Mouse (Mus musculus) regulatory T cell (primary cell): ENCODE measurements around the gene Map3k1.
"Not testable (repeated sequence)": the region's sequence is repeated elsewhere in the genome, so short reads cannot be mapped to it uniquely, and the experiment has no call there.

Experiments used
- in situ Hi-C: fragments of 300-600 bp; cut with MboI, MseI; formaldehyde crosslinking; loops from one replicate; pipeline ENCODE4 v1.15.1; 2025; ENCODE audit warnings: high pct_unique_total_duplicates

The Map3k1 gene

GRCm38 (mm10) chr13:111745216-111745615 lies 63.6 kb downstream of the Map3k1 start:
- in situ Hi-C loops = loop anchor here (10.0 to 25.0 kb wide), 2 partner anchors 200 to 758 kb away; partner anchors contain the start of gene Gm49496

DNA sequence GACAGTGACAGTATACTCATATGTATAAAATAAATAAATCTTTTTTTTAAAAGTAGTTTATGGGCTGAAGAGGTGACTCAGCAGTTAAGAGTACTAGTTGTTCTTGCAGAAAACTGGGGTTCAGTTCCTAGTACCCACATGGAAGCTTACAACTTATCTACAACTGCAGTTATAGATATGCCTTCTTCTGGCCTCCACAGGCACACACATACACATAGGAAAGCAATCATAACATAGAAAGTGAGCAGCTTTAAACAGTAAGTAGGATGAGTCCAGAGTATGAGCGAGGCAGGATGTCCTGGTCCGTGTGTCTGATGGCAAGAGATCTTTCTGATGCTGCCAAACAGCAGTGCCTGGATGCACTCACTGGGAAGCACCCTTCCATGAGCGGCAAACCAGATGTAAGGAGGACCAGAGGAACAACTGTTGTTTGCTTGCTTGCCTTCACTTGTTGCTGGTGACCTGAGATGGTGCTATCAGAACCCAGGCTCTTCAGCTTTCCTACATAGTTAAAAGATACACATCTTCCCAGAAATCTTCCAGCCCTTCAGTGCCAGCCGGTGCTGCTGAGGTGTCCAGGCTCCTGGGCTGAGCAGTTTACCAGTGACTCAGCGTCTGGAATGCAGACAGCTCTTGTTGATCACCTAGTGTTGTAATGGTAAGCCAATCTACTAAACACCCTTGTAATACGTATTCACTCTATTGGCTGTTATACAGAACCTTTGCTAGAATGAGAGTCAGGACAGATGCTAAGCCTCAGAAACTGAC lies 64.4 kb downstream of the Map3k1 start:
- in situ Hi-C loops = loop anchor here (5.0 to 25.0 kb wide), 3 partner anchors 200 to 757 kb away; partner anchors contain the start of gene Gm49496

DNA sequence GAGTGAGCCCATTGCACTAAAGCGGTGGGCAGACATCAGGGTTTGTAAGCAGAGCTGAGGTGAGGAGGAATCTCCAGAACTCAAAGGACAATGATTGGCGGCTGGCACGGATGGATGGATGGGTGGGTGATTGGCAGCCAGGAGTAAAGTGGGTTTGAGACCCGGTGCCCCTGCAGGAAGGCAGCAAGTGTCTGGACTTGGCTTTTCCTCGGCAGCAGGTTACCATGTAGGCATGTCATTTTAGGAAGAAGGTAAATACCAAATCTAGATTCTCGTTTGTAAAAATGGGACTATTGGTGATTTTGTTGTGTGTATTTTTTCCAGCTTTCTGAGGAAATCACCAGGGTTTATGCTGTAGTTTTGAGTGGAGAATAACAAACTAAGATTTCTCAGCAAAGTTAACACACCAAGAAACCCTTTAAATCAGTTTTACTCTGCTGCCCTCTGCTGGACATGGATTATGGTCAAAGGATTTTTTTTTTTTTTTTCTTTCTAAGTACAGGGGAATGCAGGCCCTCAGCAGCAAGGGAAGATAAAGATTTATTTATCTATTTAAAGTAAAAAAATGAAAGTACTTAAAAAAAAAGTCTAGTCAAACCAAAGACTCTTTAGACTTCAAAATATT lies 66.7 kb downstream of the Map3k1 start:
- in situ Hi-C loops = loop anchor here (5.0 to 25.0 kb wide), 3 partner anchors 197 to 755 kb away; partner anchors contain the start of gene Gm49496

DNA sequence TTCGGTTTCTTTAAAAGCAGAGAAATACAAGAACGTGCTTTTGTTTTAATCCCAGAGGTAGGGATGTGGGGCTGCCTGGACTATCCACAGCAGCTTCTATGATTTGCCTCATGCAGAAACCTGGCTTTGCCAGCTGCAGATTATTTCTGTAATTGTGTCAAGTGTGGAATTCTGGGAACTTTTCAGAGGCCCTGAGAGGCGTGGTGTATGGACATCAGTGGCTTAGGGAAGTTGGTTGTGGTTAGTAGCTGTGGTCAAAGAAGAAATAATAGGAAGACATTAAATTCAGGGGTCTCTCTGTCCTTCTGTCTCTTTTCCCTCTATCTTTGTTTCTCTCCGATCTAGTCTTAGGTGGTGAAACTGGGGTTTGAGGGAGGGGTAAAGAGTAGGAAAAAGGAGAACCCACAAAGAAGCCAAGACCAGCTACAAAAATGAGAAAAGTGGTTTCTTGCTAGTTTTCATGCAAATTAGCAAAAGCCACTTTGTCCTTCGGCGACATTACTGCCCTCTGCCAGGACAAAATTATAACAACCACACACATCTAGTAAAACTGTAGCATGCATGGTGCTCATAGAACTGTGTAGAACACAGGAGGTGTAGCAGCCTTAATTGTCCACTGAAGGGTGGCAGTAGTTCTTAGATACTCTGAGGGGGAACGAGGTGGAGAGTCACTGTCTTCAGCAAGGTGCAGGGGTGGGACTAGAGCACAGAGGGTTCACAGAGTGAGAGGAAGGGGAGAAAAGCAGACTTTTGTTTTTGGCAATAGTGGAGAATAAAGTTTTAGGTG lies 67.4 kb downstream of the Map3k1 start:
- in situ Hi-C loops = loop anchor here (5.0 to 25.0 kb wide), 3 partner anchors 197 to 754 kb away; partner anchors contain the start of gene Gm49496

- in situ Hi-C loops = loop anchor here (5.0 to 25.0 kb wide), 4 partner anchors 40 to 740 kb away; no protein-coding TSS in a partner anchor
Measured at GRCm38 (mm10) chr13:111726898-111727297, 81.9 kb downstream of the Map3k1 start.

DNA sequence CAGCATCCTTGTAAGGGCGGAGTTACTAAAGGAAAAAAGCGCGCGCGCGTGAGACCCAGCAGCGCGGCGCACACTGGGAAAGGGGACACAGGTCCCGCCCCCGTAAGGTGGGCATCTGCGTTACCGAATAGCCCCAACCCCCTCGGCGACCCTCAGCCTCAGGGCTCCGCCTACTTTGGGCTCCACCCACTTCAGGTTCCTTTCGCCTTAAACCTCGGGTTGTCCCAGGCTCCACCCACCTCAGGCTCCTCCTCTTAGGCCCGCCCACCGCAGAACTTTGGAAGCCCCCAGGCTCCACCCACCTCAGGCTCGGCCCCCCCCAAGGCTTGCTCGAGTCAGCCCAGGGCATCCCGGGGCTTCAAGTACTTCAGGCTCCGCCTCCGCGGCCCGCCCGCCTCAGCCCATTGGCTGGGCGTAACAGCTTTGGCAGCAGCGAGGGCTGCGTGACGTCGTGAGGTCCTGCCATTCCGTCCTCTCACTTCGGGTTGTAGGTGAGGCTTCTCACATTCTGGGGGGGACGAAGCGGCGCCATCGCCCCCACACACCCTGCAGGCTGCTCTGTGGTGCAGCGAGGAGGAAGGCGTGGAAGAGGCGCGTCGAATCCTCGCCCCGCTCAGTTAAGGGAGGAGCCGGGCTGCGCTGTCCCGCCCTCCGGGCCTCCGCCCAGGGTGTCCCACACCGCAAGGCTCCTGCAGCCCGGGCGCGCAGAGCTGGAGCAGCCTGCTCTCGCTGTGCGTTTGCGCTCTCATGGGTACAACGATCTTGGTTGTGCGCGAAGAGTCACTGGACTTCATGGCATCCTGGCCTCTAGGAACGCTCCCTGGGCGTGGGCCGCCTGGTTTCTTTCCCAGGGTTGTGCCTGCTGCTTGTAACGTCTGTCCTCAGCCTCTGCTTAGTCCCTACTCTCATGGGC lies 83.4 kb downstream of the Map3k1 start:
- in situ Hi-C loops = loop anchor here (5.0 to 25.0 kb wide), 4 partner anchors 38 to 738 kb away; no protein-coding TSS in a partner anchor

- in situ Hi-C loops = loop anchor here (5.0 to 25.0 kb wide), 4 partner anchors 37 to 737 kb away; no protein-coding TSS in a partner anchor
Measured at GRCm38 (mm10) chr13:111724811-111725164, 84.0 kb downstream of the Map3k1 start.

DNA sequence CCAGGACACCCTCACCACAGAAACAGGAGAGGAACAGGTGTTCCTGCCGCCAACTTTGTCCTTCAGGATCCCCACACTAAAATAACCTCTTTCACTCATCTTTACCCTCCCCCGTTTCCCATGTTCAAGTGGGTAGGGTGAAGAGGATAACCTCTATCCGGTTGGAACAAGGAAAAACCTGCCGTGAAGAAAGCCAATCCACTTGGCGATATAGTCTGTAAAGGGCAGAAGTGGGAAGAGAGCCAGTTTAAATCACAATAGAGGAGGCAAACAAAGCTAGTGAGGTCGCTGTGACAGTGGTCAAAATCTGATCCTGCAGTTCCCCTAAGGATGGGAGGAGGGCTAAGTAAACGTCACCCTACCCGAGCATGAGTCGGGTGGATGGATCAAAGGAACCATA lies 89.1 kb downstream of the Map3k1 start:
- in situ Hi-C loops = loop anchor here (10.0 kb wide), 1 partner anchor 155 kb away; no protein-coding TSS in a partner anchor

GRCm38 (mm10) chr13:111710531-111710930 lies 98.3 kb downstream of the Map3k1 start:
- in situ Hi-C loops = no loop called here

DNA sequence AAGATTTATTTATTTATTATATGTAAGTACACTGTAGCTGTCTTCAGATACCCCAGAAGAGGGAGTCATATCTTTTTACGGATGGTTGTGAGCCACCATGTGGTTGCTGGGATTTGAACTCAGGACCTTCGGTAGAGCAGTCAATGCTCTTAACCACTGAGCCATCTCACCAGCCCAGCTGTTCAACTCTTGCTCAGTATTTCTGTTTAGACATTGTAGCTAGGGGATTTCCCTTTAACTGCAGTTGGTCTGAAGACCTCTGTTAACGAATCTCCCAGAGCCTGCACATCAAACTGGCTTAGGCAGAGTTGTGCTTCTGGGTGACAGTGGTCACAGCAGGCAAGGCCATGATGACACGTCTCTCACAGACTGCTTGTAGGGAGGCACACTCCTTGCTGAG lies 104.8 kb downstream of the Map3k1 start:
- in situ Hi-C loops = not testable (repeated sequence)

DNA sequence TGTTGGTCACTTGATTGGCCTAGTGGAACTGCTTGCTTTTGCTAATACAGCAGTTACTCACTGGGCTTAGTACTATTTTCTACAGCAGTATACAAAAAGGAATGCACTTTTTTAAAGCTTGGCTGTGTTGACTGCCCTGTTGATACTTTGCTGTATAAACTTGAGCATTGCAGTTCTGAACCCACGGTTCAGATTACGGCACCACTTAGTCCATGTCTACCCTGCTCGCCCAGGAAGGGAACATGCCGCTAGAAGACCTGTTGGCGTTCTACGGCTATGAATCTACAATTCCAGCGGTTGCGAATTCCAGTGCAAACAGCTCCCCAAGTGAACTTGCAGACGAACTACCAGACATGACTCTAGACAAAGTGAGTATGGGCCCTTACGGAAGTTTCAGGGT lies 105.4 kb downstream of the Map3k1 start:
- in situ Hi-C loops = no loop called here
